In the genomic region with DNA sequence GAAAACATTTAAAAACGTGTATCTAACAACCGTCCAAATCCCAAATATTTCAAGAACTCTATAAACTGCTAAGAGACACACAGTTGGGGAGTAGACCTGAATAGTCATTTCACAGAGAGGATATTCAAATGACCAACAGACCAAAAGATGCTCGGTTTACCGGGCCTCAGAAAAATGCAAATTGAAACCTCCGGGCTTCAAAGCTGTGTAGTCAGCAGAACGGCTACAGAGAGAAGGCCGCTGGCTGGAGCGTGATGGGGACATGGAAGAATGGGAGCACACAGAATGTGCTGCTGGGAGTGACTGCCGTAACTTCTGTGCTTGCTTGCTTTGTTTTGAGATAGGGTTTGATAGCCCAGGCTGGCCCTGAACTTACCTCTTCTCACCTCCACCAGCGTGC, we compare ENCODE assay signal across 16 mouse cellular contexts. TPM values are rescaled to one million over a fixed set of nuclear protein-coding genes. Genes with fewer than 3 reads are reported as not detected.
DNase-seq lines count a peak whose midpoint lies in the region; ATAC-seq and TF ChIP-seq lines count a peak whose summit lies in the region.
"Had no signal": no experiment of that assay in that cellular context is flagged by ENCODE, and none has a peak within 500 bp of the region (broad histone marks: within the 10 kb centered on the region; RNA-seq: fewer than 3 reads in every experiment).

No protein-coding gene starts in this region.

- DNase-seq in heart, postnatal 36 days: no peak
- peak; percentile 53 for DNase-seq in midbrain, embryonic 11.5 days (ENCODE audit: low spot score, missing footprints)
- DNase-seq in midbrain, postnatal 0 days (ENCODE audit: low spot score): no peak
- no peak for DNase-seq in liver, embryonic 13.5 days
- no peak for DNase-seq in stomach, postnatal 0 days (ENCODE audit: low spot score)
- no peak for DNase-seq in ovary, postnatal 36 days (ENCODE audit: low spot score)
- DNase-seq: adrenal gland, postnatal 14 days; cerebellum, adult 9-10 months; kidney, postnatal 14 days; lung, postnatal 36 days had no signal

- ATAC-seq in heart, embryonic 13.5 days (ENCODE audit: extremely low read depth, insufficient number of reproducible peaks, low FRiP score, low TSS enrichment): no peak
- no peak for ATAC-seq in midbrain, embryonic 11.5 days (ENCODE audit: low FRiP score)
- no peak for ATAC-seq in midbrain, postnatal 0 days (ENCODE audit: low FRiP score)
- ATAC-seq in liver, embryonic 13.5 days (ENCODE audit: low read depth): no peak
- ATAC-seq in stomach, postnatal 0 days (ENCODE audit: low FRiP score, low TSS enrichment): no peak
- ATAC-seq in midbrain, embryonic 16.5 days: no peak
- ATAC-seq: forebrain, embryonic 14.5 days had no signal

- H3K27ac ChIP-seq in heart, embryonic 13.5 days (replicated peaks): no peak overlapping the region
- no peak overlapping the region for H3K27ac ChIP-seq in midbrain, embryonic 11.5 days (ENCODE audit: low read depth, low read length)
- H3K27ac ChIP-seq in midbrain, postnatal 0 days (ENCODE audit: low read depth, low read length): no peak overlapping the region
- 0 out of 2 replicates have a peak overlapping the region, but pooled peaks have one; percentile 11 for H3K27ac ChIP-seq in liver, embryonic 13.5 days
- H3K27ac ChIP-seq in stomach, postnatal 0 days (replicated peaks): peak overlapping the region; percentile 53; the same call in 1 of the 2 replicates
- H3K27ac ChIP-seq in midbrain, embryonic 16.5 days (ENCODE audit: low read length): no peak overlapping the region
- H3K27ac ChIP-seq: midbrain, embryonic 12.5 days had no signal

- intact Hi-C loops in heart, postnatal 36 days (cut with DNase I): no loop called here

- H3K4me1 ChIP-seq in heart, embryonic 13.5 days: peaks cover 23% of the 10 kb centered on the region
- peaks cover 7% of the 10 kb centered on the region; the same call in 1 of the 2 replicates for H3K4me1 ChIP-seq in midbrain, embryonic 11.5 days (ENCODE audit: control insufficient read depth, insufficient read depth, low read length)
- peaks cover 7% of the 10 kb centered on the region; the same call in 1 of the 2 replicates for H3K4me1 ChIP-seq in midbrain, postnatal 0 days (ENCODE audit: insufficient read depth, low read length)
- peaks cover 43% of the 10 kb centered on the region for H3K4me1 ChIP-seq in liver, embryonic 13.5 days (replicated peaks)
- H3K4me1 ChIP-seq in stomach, postnatal 0 days (replicated peaks; ENCODE audit: control insufficient read depth, insufficient read depth): no peaks in the 10 kb centered on the region
- H3K4me1 ChIP-seq in midbrain, embryonic 16.5 days (ENCODE audit: control insufficient read depth, insufficient read depth, low read length): peaks cover 8% of the 10 kb centered on the region

- no peak overlapping the region for H3K9ac ChIP-seq in heart, embryonic 13.5 days
- H3K9ac ChIP-seq in midbrain, embryonic 11.5 days (ENCODE audit: low read length): no peak overlapping the region
- H3K9ac ChIP-seq in midbrain, postnatal 0 days (replicated peaks; ENCODE audit: low read length, poor library complexity, severe bottlenecking): no peak overlapping the region
- 0 out of 2 replicates have a peak overlapping the region, but pooled peaks have one; percentile 84 for H3K9ac ChIP-seq in liver, embryonic 13.5 days
- H3K9ac ChIP-seq in stomach, postnatal 0 days (ENCODE audit: low read length): no peak overlapping the region
- no peak overlapping the region for H3K9ac ChIP-seq in midbrain, embryonic 16.5 days (ENCODE audit: low read depth, low read length)
- H3K9ac ChIP-seq: limb, embryonic 15.5 days; stomach, embryonic 15.5 days had no signal

- WGBS in heart, embryonic 13.5 days: 79% methylated on average over 10 of the region's 10 CpGs
- 80% methylated on average over 10 of the region's 10 CpGs for WGBS in midbrain, embryonic 11.5 days
- 67% methylated on average over 10 of the region's 10 CpGs for WGBS in midbrain, postnatal 0 days
- WGBS in liver, embryonic 13.5 days (ENCODE audit: insufficient replicate concordance): 79% methylated on average over 10 of the region's 10 CpGs
- WGBS in stomach, postnatal 0 days: 85% methylated on average over 10 of the region's 10 CpGs
- 66% methylated on average over 10 of the region's 10 CpGs for WGBS in midbrain, embryonic 16.5 days

- 0 out of 2 replicates have a peak overlapping the region, but pooled peaks have one; percentile 88 for H3K4me2 ChIP-seq in heart, embryonic 13.5 days
- H3K4me2 ChIP-seq in midbrain, embryonic 11.5 days: no peak overlapping the region
- H3K4me2 ChIP-seq in midbrain, postnatal 0 days (ENCODE audit: low read depth, low read length, poor library complexity, severe bottlenecking): no peak overlapping the region
- peak overlapping the region; percentile 88 for H3K4me2 ChIP-seq in liver, embryonic 13.5 days
- H3K4me2 ChIP-seq in stomach, postnatal 0 days (replicated peaks; ENCODE audit: low read depth): peak overlapping the region; percentile 85; the same call in 1 of the 2 replicates
- no peak overlapping the region for H3K4me2 ChIP-seq in midbrain, embryonic 16.5 days (ENCODE audit: low read length)

- H3K36me3 ChIP-seq in heart, embryonic 13.5 days: no peaks in the 10 kb centered on the region
- H3K36me3 ChIP-seq in midbrain, embryonic 11.5 days (ENCODE audit: control insufficient read depth, insufficient read depth, low read length): no peaks in the 10 kb centered on the region
- no peaks in the 10 kb centered on the region for H3K36me3 ChIP-seq in midbrain, postnatal 0 days (ENCODE audit: insufficient read depth, low read length)
- no peaks in the 10 kb centered on the region for H3K36me3 ChIP-seq in liver, embryonic 13.5 days
- no peaks in the 10 kb centered on the region for H3K36me3 ChIP-seq in stomach, postnatal 0 days (ENCODE audit: control insufficient read depth, insufficient read depth, low read length)
- H3K36me3 ChIP-seq in midbrain, embryonic 16.5 days (ENCODE audit: control insufficient read depth, insufficient read depth, low read length): no peaks in the 10 kb centered on the region
- H3K36me3 ChIP-seq: midbrain, embryonic 12.5 days; stomach, embryonic 15.5 days had no signal

- no peaks in the 10 kb centered on the region for H3K27me3 ChIP-seq in heart, embryonic 13.5 days (replicated peaks)
- H3K27me3 ChIP-seq in midbrain, embryonic 11.5 days (ENCODE audit: control insufficient read depth, insufficient read depth, low read length): no peaks in the 10 kb centered on the region
- H3K27me3 ChIP-seq in midbrain, postnatal 0 days (ENCODE audit: insufficient read depth, low read length): no peaks in the 10 kb centered on the region
- no peaks in the 10 kb centered on the region for H3K27me3 ChIP-seq in liver, embryonic 13.5 days
- H3K27me3 ChIP-seq in stomach, postnatal 0 days (ENCODE audit: control insufficient read depth, insufficient read depth, low read length): no peaks in the 10 kb centered on the region
- no peaks in the 10 kb centered on the region for H3K27me3 ChIP-seq in midbrain, embryonic 16.5 days (ENCODE audit: control insufficient read depth, insufficient read depth, low read depth, low read length)
- H3K27me3 ChIP-seq: limb, embryonic 15.5 days; midbrain, embryonic 12.5 days; stomach, embryonic 15.5 days had no signal

- no peak for TF ChIP-seq CTCF in midbrain, postnatal 0 days (IDR thresholded peaks at IDR 0.05)
- TF ChIP-seq CTCF in stomach, postnatal 0 days (IDR thresholded peaks at IDR 0.05; ENCODE audit: low read depth): no peak

- no peak overlapping the region for H3K4me3 ChIP-seq in heart, embryonic 13.5 days
- H3K4me3 ChIP-seq in midbrain, embryonic 11.5 days (ENCODE audit: low read depth, low read length): no peak overlapping the region
- H3K4me3 ChIP-seq in midbrain, postnatal 0 days (ENCODE audit: low read depth, low read length): no peak overlapping the region
- H3K4me3 ChIP-seq in liver, embryonic 13.5 days (replicated peaks): no peak overlapping the region
- H3K4me3 ChIP-seq in stomach, postnatal 0 days (ENCODE audit: low read depth, low read length): no peak overlapping the region
- H3K4me3 ChIP-seq in midbrain, embryonic 16.5 days (ENCODE audit: low read depth, low read length): no peak overlapping the region

- TF ChIP-seq EP300 in stomach, postnatal 0 days (optimal IDR thresholded peaks at IDR 0.05): no peak

- H3K9me3 ChIP-seq in heart, embryonic 13.5 days: no peaks in the 10 kb centered on the region
- H3K9me3 ChIP-seq in midbrain, embryonic 11.5 days (ENCODE audit: control insufficient read depth, low read length): no peaks in the 10 kb centered on the region
- no peaks in the 10 kb centered on the region for H3K9me3 ChIP-seq in midbrain, postnatal 0 days (ENCODE audit: low read length)
- H3K9me3 ChIP-seq in liver, embryonic 13.5 days (replicated peaks): no peaks in the 10 kb centered on the region
- H3K9me3 ChIP-seq in stomach, postnatal 0 days (ENCODE audit: control insufficient read depth, low read length): no peaks in the 10 kb centered on the region
- no peaks in the 10 kb centered on the region for H3K9me3 ChIP-seq in midbrain, embryonic 16.5 days (replicated peaks; ENCODE audit: control insufficient read depth, low read length, poor library complexity, severe bottlenecking)
- H3K9me3 ChIP-seq: limb, embryonic 15.5 days; midbrain, embryonic 12.5 days; stomach, embryonic 15.5 days had no signal

RNA-seq across cellular contexts. Expression of gene Srpr, which starts 1.6 kb away (rescaled TPM):
- 88.8 and 94.4 TPM in 2 replicates for polyA plus RNA-seq in heart, embryonic 13.5 days (2015; fragmentation: Nextera tagmentation; extraction: Ambion mirVana)
- 10 to 100 TPM; 91.2 to 100.0 TPM for total RNA-seq in heart, postnatal 36 days (2021)
- polyA plus RNA-seq in midbrain, embryonic 11.5 days (2014; fragmentation: Nextera tagmentation; extraction: Ambion mirVana): 95.7 and 96.9 TPM in 2 replicates
- total RNA-seq in midbrain, postnatal 0 days (2014; rRNA removed): 39.6 and 43.2 TPM in 2 replicates
- polyA plus RNA-seq in midbrain, postnatal 0 days (2015; fragmentation: Nextera tagmentation; extraction: Ambion mirVana): 61.0 and 63.0 TPM in 2 replicates
- 61.6 and 70.1 TPM in 2 replicates for polyA plus RNA-seq in liver, embryonic 13.5 days (2015; fragmentation: Nextera tagmentation; extraction: Ambion mirVana)
- polyA plus RNA-seq in stomach, postnatal 0 days (2015; fragmentation: Nextera tagmentation; extraction: Ambion mirVana): 115 and 129 TPM in 2 replicates
- polyA plus RNA-seq in midbrain, embryonic 16.5 days (2015; fragmentation: Nextera tagmentation; extraction: Ambion mirVana): 65.8 and 68.2 TPM in 2 replicates

RNA-seq across cellular contexts. Expression of gene Tirap, which starts 1.7 kb away (rescaled TPM):
- 8.1 and 9.5 TPM in 2 replicates for polyA plus RNA-seq in heart, embryonic 13.5 days (2015; fragmentation: Nextera tagmentation; extraction: Ambion mirVana)
- 1 to 10 TPM; 6.5 to 6.6 TPM for total RNA-seq in heart, postnatal 36 days (2021)
- 14.1 and 14.6 TPM in 2 replicates for polyA plus RNA-seq in midbrain, embryonic 11.5 days (2014; fragmentation: Nextera tagmentation; extraction: Ambion mirVana)
- 2.6 and 4.3 TPM in 2 replicates for total RNA-seq in midbrain, postnatal 0 days (2014; rRNA removed)
- polyA plus RNA-seq in midbrain, postnatal 0 days (2015; fragmentation: Nextera tagmentation; extraction: Ambion mirVana): 2.7 and 3.4 TPM in 2 replicates
- 5.8 and 6.3 TPM in 2 replicates for polyA plus RNA-seq in liver, embryonic 13.5 days (2015; fragmentation: Nextera tagmentation; extraction: Ambion mirVana)
- 12.6 and 13.9 TPM in 2 replicates for polyA plus RNA-seq in stomach, postnatal 0 days (2015; fragmentation: Nextera tagmentation; extraction: Ambion mirVana)
- polyA plus RNA-seq in midbrain, embryonic 16.5 days (2015; fragmentation: Nextera tagmentation; extraction: Ambion mirVana): 4.3 and 4.6 TPM in 2 replicates

RNA-seq across cellular contexts. Expression of gene Foxred1, which starts 12.5 kb away (rescaled TPM):
- 59.1 and 63.7 TPM in 2 replicates for polyA plus RNA-seq in heart, embryonic 13.5 days (2015; fragmentation: Nextera tagmentation; extraction: Ambion mirVana)
- total RNA-seq in heart, postnatal 36 days (2021): 10 to 100 TPM; 85.5 to 91.0 TPM
- polyA plus RNA-seq in midbrain, embryonic 11.5 days (2014; fragmentation: Nextera tagmentation; extraction: Ambion mirVana): 29.9 and 31.5 TPM in 2 replicates
- 36.3 and 39.8 TPM in 2 replicates for total RNA-seq in midbrain, postnatal 0 days (2014; rRNA removed)
- 46.5 and 47.0 TPM in 2 replicates for polyA plus RNA-seq in midbrain, postnatal 0 days (2015; fragmentation: Nextera tagmentation; extraction: Ambion mirVana)
- polyA plus RNA-seq in liver, embryonic 13.5 days (2015; fragmentation: Nextera tagmentation; extraction: Ambion mirVana): 30.2 and 31.4 TPM in 2 replicates
- polyA plus RNA-seq in stomach, postnatal 0 days (2015; fragmentation: Nextera tagmentation; extraction: Ambion mirVana): 28.9 and 29.9 TPM in 2 replicates
- polyA plus RNA-seq in midbrain, embryonic 16.5 days (2015; fragmentation: Nextera tagmentation; extraction: Ambion mirVana): 49.8 and 51.2 TPM in 2 replicates

RNA-seq across cellular contexts. Expression of gene Dcps, which starts 22.5 kb away (rescaled TPM):
- polyA plus RNA-seq in heart, embryonic 13.5 days (2015; fragmentation: Nextera tagmentation; extraction: Ambion mirVana): 60.0 and 69.6 TPM in 2 replicates
- 10 to 100 TPM; 17.3 to 17.8 TPM for total RNA-seq in heart, postnatal 36 days (2021)
- 96.8 and 98.0 TPM in 2 replicates for polyA plus RNA-seq in midbrain, embryonic 11.5 days (2014; fragmentation: Nextera tagmentation; extraction: Ambion mirVana)
- total RNA-seq in midbrain, postnatal 0 days (2014; rRNA removed): 39.6 and 41.4 TPM in 2 replicates
- polyA plus RNA-seq in midbrain, postnatal 0 days (2015; fragmentation: Nextera tagmentation; extraction: Ambion mirVana): 56.5 and 58.4 TPM in 2 replicates
- polyA plus RNA-seq in liver, embryonic 13.5 days (2015; fragmentation: Nextera tagmentation; extraction: Ambion mirVana): 58.6 and 62.9 TPM in 2 replicates
- 33.7 and 35.3 TPM in 2 replicates for polyA plus RNA-seq in stomach, postnatal 0 days (2015; fragmentation: Nextera tagmentation; extraction: Ambion mirVana)
- 73.4 and 79.2 TPM in 2 replicates for polyA plus RNA-seq in midbrain, embryonic 16.5 days (2015; fragmentation: Nextera tagmentation; extraction: Ambion mirVana)

Comparison
In these comparisons a context has a peak if more than half of its experiments do, and no peak if none do; other contexts are left out.
1. H3K27ac ChIP-seq: peak in liver, embryonic 13.5 days (single experiment) and stomach, postnatal 0 days (single experiment); none in heart, embryonic 13.5 days (single experiment), midbrain, embryonic 11.5 days (single experiment), midbrain, postnatal 0 days (single experiment) and midbrain, embryonic 16.5 days (single experiment).
2. H3K4me2 ChIP-seq: peak in heart, embryonic 13.5 days (single experiment), liver, embryonic 13.5 days (single experiment) and stomach, postnatal 0 days (single experiment); none in midbrain, embryonic 11.5 days (single experiment), midbrain, postnatal 0 days (single experiment) and midbrain, embryonic 16.5 days (single experiment).